Mouse (Mus musculus): Measurements from ENCODE around the gene Fgf18.

Gene Fgf18

GRCm38 (mm10) chr11:33147171-33147571, at the start of gene Fgf18:
TSS of gene Fgf18 (minus strand) at chr11:33147400.
- DNase-seq (ENCODE audit: low spot score in 2 of 2): peak in 1 of 2 experiments; percentile 23

GRCm38 (mm10) chr11:33196447-33197132, 49.4 kb upstream of the Fgf18 start:
- no peak for DNase-seq (ENCODE audit: low spot score in 2 of 2)

- DNase-seq (ENCODE audit: low spot score in 2 of 2): no peak
Measured at GRCm38 (mm10) chr11:33195531-33196446, 48.6 kb upstream of the Fgf18 start.

GRCm38 (mm10) chr11:33195061-33195460, 47.9 kb upstream of the Fgf18 start:
- no peak for DNase-seq (ENCODE audit: low spot score in 2 of 2)

- DNase-seq (ENCODE audit: low spot score in 2 of 2): no peak
Measured at GRCm38 (mm10) chr11:33193695-33194094, 46.5 kb upstream of the Fgf18 start.

- DNase-seq (ENCODE audit: low spot score in 2 of 2): no peak
Measured at GRCm38 (mm10) chr11:33181804-33182203, 34.6 kb upstream of the Fgf18 start.

GRCm38 (mm10) chr11:33180701-33181116, 33.5 kb upstream of the Fgf18 start:
- DNase-seq (ENCODE audit: low spot score in 2 of 2): no peak

GRCm38 (mm10) chr11:33179802-33180201, 32.6 kb upstream of the Fgf18 start:
- DNase-seq (ENCODE audit: low spot score in 2 of 2): no peak

GRCm38 (mm10) chr11:33176525-33177245, 29.5 kb upstream of the Fgf18 start:
- peak in 1 of 2 experiments; percentile 44 for DNase-seq (ENCODE audit: low spot score in 2 of 2)

GRCm38 (mm10) chr11:33175768-33176167, 28.6 kb upstream of the Fgf18 start:
- DNase-seq (ENCODE audit: low spot score in 2 of 2): no peak

- DNase-seq (ENCODE audit: low spot score in 2 of 2): peak; percentile 28 to 38
Measured at GRCm38 (mm10) chr11:33170489-33170888, 23.3 kb upstream of the Fgf18 start.

- DNase-seq (ENCODE audit: low spot score in 2 of 2): peak; percentile 99 to 100
Measured at GRCm38 (mm10) chr11:33162998-33163506, 15.9 kb upstream of the Fgf18 start, which contains the start of gene Npm1. TSS of gene Npm1 (minus strand) at chr11:33163206.

- peak; percentile 57 to 60 for DNase-seq (ENCODE audit: low spot score in 2 of 2)
Measured at GRCm38 (mm10) chr11:33162211-33162997, 15.2 kb upstream of the Fgf18 start.

GRCm38 (mm10) chr11:33159741-33160140, 12.5 kb upstream of the Fgf18 start:
- no peak for DNase-seq (ENCODE audit: low spot score in 2 of 2)

- no peak for DNase-seq (ENCODE audit: low spot score in 2 of 2)
Measured at GRCm38 (mm10) chr11:33157453-33158196, 10.4 kb upstream of the Fgf18 start.

GRCm38 (mm10) chr11:33156436-33157015, 9.3 kb upstream of the Fgf18 start:
- no peak for DNase-seq (ENCODE audit: low spot score in 2 of 2)

- no peak for DNase-seq (ENCODE audit: low spot score in 2 of 2)
Measured at GRCm38 (mm10) chr11:33154459-33154858, 7.3 kb upstream of the Fgf18 start.

GRCm38 (mm10) chr11:33152997-33153396, 5.8 kb upstream of the Fgf18 start:
- no peak for DNase-seq (ENCODE audit: low spot score in 2 of 2)

GRCm38 (mm10) chr11:33151780-33152145, 4.6 kb upstream of the Fgf18 start:
- DNase-seq (ENCODE audit: low spot score in 2 of 2): no peak
